Mouse (Mus musculus): ENCODE measurements around the gene Abl2.
"Not testable (repeated sequence)": the region's sequence is repeated elsewhere in the genome, so short reads cannot be mapped to it uniquely, and the experiment has no call there.

The Abl2 gene

DNA sequence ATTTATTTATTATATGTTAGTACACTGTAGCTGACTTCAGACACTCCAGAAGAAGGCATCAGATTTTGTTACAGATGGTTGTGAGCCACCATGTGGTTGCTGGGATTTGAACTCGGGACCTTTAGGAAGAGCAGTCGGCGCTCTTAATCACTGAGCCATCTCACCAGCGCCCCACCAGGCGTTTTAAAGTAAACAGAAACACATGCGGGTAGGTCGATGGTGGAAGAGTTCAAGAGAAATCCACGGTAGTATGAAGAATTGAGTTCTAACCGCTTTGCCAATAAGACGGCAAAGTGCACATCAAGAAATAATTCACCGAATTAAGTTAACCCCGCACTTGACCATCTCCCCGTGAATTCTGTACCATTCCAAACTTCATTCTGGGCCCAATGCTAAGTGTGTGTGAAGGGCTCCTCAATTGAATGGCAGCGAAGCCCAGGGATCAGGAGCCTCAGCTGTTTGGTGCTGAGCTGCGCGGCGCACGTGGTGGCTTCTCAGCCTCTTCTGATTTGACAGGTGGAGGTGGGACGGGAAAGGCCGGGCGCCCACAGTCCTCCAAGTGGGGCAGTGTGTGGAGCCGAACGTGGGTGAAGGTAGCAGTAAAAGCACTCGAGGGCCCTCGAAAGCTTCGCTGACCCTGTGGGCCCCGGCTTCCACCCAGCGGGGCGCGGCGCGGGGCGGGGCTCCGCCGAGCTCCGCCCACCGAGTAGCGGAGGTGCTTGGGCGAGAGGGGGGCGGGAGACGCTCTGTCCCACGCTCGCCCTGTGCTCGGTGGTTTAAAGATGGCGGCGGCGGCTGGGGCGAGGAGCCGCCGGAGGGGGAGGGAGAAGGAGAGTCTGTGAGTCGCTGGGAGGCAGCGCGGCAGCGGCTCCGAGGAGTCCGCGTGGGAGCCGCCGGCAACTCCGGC is at the start of gene Abl2:
Gene Abl2, plus strand, starts transcription at position 763 of the 907 bp plus-strand sequence.
- DNase-seq = peak; percentile 89

DNA sequence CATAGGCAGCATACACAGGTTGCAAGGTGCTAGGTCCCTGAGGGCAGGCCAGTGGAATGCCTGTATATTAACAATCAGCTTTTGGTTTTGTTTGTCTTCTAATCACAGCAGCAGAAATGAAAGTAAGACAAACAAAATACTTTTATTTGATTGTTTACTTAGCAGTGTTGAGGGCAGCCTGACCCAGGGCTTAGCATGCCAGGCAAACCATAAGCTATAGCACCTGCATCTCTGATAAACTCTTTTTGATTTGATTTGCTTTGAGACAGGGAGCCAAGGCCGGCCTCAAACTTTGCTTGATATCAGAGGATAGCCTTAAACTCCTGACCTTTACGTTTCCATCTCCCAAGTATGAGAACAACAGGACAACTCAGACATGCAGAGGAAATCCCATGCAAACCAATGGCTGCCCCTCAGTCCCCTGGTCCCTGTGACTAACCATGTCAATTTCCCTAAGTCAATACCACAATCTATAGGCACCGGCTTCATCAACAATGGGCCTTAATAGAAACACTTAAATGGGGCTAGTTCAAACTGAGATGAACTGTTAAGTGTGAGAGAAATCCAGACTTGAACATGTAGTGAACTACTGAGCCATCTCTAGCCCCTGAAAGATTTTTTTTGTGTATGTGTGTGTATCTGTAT is 38.3 kb upstream of the Abl2 start:
- no peak for DNase-seq

DNA sequence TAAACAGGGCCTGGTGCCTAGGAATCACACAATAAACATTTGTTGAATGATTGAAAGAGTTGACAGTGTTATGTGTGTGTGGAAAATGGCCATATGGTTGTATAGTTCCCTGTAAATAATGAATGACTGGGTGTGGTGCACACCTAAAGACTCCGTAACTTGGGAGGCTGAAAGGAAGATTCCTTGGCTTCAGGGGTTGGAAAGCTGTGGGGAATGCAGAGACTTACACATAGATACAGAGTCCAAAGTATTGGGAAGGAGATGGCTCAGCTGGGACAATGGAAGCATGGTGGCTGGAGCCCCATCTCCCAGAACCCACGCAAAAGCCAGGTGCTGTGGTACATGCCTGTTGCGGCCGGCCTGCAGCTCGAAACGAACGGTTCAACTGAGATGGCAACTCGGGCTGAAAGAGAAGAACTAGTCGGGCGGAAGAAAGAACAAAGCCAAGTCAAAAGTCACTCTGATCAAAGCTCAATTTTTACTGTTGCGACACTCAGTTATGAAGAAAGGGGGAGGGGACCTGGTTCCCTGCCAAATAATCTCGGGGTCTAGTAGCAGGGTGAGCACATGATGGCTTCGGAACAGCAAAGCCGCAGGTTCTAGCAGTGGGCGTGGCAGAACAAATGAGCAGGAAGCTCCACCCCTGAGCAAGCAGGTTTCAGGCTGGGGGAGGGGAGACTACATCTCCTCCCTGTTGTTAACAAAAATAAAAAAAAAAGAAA is 36.6 kb upstream of the Abl2 start:
- DNase-seq = no peak

DNA sequence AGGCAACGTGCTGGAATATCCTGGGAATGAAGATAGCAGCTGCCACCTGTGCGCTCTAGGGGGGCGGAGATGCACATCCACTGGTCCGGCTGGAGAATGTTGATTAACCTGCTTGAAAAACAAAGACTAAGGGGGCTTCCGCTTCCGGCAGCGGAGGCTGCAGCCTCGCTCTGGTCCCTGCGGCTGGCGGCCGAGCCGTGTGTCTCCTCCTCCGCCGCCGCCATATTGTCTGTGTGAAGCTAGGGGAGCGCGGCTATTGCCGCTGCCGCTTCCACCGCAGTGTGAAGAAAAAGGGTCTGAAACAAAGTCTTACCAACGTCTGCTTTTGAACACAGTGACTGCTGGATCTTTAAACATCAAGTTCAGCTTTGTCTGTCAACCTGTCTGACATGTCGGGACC is 34.7 kb upstream of the Abl2 start, which contains the start of gene Gm10031:
Gene Gm10031, plus strand, starts transcription at position 171 of the 400 bp plus-strand sequence.
- DNase-seq = not testable (repeated sequence)

DNA sequence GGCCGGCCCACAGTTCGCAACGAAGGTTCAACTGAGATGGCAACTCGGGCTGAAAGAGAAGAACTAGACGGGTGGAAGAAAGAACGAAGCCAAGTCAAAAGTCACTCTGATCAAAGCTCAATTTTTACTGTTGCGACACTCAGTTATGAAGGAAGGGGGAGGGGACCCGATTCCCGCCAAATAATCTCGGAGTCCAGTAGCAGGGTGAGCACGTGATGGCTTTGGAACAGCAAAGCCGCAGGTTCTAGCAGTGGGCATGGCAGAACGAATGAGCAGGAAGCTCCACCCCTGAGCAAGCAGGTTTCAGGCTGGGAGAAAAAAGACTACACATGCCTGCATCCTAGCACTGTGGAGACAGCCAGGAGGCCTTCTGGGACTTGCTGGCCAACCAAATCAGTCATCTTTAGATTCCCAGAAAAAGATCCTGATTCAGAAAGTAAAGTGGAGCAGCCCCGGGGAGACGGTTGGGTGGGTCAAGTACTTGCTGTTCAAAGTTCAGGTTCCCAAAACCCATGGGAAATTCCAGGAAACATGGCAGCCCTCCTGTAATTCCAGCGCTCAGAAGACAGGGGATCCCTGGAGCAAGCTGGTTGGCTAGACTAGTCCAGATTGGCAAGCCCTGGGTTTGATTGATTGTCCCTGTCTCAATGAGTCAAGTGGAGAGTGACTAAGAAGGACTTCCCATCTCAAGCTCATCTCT is 26.0 kb upstream of the Abl2 start:
- not testable (repeated sequence) for DNase-seq

DNA sequence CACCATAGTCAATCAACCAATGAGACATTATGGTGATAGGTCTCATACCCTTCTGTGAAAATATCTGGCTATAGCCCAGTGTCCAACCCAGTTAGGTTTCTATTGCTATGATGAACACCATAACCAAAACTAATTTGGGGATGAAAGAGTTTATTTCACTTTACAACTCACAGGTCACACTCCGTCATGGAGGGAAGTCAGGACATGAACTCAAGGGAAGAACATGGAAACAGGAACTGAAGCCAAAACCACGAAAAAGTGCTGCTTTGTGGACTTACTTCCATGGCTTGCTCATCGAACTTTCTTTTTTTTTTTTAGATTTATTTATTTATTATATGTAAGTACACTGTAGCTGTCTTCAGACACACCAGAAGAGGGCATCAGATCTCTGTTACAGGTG is 25.1 kb upstream of the Abl2 start:
- DNase-seq = no peak

DNA sequence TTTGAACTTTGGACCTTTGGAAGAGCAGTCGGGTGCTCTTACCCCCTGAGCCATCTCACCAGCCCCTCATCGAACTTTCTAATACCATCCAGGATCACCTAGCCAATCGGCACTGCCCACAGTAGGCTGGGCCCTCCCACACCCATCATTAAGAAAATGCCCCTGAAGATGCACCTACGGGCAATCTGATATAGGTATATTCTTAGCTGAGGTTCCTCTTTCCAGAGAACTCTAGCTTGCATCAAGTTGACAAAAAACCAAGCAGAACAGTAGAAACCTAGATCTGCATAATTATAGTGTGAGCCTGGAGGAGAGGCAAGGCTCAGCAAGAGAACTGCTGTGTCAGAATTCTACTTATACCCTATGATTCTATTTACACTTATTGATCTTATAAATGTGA is 24.7 kb upstream of the Abl2 start:
- DNase-seq = no peak

DNA sequence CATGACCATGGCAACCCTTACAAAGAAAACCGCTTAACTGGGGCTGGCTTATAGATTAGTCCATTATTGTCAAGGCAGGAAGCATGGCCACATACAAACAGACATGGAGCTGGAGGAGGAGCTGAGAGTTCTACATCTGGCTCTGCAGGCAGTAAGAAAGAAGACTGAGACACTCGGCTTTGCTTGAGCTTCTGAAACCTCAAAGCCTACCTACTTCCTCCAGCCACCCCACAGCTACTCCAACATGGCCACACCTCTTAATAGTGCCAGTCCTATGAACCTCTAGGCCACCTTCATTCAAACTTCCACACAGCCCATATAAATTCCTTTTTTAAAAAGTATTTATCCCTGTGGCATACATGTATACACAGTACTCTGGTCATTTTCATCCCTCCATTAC is 21.6 kb upstream of the Abl2 start:
- DNase-seq = no peak

DNA sequence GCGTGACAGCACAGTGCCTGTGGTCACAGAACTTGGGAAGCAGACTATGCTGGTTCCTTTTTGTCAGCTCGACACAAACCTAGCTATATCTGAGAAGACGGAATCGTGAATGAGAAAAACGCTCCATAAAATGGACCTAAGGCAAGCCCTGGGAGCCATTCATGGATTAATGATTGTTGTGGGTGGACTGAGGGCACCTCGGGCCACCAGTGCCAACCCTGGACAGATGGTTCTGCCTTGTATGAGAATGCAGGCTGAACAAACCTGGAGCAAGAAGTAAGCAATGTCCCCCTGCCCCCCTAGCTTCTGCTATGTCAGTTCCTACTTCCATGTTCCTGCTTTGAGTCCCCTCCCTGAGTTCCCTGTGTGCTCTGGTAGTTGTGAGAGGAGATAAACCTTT is 20.9 kb upstream of the Abl2 start:
- DNase-seq = no peak

DNA sequence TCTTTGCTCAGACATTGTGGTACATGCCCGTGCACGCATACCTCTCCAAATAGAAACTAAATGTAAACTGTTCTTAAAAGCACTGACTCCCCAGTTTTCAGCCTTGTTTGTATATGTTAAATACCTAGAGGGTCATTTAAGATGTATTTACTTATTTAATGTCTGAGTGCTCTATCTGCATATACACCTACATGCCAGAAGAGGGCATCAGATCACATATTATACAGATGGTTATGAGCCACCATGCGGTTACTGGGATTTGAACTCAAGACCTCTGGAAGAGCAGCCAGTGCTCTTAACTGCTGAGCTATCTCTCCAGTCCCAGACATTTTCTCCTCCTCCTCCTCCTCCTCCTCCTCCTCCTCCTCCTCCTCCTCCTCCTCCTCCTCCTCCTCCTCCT is 20.2 kb upstream of the Abl2 start:
- no peak for DNase-seq

DNA sequence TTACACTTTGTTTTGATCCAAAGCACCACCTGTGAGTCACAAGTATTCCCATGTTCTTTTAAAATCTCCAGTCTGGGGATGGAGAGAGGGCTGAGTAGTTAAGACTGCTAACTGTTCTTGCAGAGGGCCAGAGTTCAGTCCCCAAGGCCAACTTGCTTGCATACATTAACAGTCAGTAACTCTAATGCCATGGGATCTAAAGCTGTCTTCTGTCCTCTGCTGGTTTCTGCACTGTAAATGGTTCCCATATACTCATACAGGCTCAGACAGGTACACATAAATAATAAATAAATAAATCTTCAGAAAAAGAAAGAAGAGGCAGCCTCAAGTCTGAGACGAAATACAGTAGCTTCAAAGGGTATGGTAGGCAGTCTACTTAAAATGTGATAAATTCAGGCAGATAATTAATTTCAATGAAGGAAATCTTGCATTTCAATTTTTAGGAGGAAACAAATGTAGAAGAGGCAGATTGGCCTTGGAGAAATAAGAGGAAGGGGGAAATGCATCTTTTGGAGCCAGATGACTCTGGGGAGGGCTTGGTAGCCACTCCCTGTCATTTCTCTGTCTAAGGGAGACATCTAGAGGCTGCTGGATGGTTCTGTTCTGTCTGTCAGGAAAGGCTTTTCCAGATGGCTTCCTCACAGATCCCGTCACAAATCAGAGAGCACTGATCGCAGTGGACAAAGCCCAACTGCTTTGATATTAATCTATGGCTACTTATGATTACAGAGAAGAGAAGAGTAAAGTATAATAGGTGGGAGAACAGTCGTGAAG is 18.6 kb upstream of the Abl2 start:
- no peak for DNase-seq

DNA sequence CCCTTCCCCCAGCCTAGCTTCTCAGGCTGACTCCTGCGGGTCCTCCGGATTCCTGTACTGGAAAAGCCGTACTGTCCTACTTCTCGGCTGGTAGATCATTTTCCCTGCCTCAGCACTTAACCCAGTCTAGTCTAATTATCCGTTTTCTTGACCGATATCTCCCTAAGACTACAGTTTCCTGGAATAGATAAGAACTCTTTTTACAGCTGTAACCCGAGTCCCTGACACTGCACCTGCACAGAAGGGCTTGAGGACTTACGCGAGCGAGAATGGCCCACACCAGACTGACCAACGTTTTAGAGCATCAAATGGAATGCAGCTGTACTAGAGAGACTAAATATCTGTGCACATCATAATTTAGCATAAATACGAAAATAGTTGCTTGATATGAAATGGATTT is 14.6 kb upstream of the Abl2 start:
- DNase-seq = no peak

DNA sequence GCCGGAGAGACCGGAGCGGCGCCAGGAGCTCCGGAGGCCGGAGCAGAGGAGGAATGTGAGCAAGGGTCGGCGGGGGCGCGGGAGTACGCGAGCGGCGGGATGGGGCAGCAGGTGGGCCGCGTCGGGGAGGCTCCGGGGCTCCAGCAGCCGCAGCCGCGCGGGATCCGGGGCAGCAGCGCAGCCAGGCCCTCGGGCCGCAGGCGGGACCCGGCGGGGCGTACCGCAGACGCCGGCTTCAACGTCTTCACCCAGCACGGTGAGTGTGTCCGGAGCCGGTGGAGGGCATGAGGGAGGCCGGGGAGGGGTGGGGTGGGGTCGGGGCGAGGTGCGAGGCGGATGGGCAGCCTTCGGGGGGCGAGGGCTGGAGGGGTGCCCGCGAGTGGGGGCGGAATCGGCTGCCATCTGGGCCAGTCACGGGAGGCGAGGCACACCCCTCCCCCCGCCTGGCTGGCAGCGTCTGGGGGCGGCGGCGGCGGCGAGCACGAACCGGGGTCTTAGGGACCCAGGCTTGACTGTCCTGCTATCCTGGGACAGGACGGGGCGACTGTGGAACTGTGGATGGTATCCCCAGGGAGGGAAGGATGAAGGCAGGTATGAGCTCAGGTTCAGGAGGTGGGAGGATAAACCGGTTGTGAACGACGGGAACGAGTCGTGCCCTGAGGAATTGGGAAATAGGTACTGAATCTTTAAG is 509 bp downstream of the Abl2 start:
- peak; percentile 64 for DNase-seq

DNA sequence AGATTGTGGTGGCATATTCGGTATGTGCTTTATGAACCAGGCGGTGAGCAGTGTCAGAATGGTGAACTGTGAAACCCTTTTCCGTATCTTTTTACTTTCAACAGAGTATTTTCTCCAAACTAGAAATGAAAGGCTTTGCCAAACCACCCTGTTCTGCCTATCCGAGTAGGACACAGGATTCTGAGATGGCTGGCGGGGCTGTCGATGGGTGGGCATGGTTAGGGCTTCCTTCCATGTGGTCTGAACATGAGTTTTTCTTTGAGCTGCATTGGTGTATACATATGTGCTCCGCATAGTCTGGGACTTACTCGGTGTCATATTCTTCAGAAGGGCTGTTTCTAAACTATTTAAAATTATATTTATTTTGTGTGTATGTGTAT is 1.0 kb downstream of the Abl2 start:
- DNase-seq = no peak

DNA sequence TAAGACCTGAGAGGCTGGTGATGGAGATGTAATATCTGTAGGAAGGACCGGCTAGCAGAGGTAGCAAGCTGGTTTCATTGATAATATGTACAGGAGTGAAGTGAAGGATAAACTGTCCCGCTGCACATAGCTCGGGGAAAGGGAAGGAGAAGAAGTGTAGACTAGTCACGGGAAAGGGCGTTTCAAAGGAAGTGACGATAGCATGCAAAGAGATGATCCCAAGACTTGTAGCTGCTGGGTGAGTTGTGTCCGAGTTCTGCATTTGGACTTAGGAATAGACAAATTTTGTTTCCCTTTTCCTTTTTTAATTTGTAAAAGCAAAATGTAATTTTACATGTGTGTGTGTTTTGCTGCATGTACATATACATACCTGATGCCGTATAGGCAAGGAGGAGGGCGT is 1.9 kb downstream of the Abl2 start:
- no peak for DNase-seq

DNA sequence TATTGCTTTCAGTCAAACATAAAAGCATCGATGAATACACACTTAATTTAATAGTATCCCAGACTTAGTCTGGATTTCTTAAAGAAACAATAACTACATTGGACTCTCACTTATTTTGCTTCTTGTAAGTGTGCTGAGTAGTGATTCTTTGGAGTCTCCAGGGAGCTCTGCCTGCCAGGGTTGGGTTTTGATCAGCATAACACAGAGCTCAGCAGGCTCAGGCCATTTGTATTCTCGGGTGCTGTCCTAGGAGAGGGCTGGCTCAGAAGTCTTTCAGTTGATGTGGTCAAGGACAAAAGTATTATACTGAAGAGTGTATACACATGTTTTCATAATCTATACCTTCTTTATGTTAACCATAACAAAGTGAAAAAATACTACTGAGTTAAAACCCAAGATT is 6.7 kb downstream of the Abl2 start:
- no peak for DNase-seq

DNA sequence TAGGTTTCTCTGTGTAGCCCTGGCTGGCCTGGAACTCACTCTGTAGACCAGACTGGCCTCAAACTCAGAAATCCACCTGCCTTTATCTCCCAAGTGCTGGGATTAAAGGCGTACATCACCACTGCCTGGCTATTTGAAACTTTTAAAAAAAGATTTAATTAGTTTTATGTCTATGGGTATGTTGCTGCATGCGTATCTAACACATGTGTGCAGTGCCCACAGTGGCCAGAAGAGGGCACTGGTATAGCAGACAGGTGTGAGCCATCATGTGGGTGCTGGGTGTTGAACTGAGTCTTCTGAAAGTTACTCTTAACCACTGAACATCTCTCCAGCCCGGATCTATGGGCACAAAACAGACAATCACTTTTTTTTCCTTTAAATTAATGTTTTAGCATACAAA is 7.5 kb downstream of the Abl2 start:
- no peak for DNase-seq

DNA sequence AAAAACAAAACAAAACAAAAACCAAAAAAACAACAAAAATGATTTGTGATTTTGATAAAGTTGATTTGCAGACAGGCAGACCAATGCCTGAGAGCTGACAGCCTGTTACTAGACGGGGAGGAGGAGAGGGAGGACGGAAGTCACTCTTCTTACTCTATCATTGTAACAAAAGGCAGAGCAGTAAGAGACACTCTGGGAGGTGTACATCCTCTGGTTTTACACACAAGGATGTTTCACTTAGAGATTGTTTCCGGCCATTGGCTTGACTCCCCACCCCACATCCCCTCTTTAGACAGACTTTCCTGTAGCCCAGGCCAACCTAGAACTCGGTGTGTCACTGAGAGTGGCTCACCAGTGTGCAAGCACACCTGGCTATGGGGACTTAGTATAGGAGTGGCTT is 11.0 kb downstream of the Abl2 start:
- no peak for DNase-seq

DNA sequence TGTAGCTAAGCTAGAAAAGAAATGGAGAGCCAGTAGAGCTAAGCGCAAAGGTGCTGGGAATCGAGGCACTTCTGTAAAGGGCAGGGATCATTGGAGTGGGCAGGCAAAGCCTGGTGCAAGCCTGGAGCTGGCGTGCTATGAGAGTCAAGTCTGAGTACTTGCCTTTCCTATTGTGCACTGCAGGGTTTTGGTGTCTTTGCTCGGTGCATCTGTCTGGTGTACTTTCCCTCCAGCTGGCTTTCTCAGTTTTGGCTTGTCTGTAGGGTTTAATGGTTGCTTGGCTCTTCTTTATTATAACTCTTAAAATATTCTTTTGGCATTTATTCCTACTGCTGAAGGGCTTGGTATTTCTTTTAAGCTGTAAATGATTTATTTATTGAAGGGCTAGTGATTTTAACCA is 14.4 kb downstream of the Abl2 start:
- DNase-seq = no peak

DNA sequence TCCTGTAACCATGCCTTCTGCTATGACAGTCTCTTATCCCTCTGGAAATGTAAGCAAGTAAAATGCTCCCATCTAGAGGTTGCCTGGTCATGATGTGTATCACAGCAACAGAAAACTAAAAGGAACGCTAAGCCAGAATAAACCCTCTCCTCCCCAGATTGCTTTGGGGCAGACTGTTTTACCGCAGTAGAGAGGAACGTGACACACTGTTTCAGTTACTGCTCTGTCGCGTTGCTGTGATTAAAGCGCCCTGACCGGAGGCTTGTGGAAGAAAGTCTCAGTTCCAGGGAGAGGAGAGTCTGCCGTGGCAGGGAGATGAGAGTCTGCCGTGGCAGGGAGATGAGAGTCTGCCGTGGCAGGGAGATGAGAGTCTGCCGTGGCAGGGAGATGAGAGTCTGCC is 22.6 kb downstream of the Abl2 start:
- no peak for DNase-seq

DNA sequence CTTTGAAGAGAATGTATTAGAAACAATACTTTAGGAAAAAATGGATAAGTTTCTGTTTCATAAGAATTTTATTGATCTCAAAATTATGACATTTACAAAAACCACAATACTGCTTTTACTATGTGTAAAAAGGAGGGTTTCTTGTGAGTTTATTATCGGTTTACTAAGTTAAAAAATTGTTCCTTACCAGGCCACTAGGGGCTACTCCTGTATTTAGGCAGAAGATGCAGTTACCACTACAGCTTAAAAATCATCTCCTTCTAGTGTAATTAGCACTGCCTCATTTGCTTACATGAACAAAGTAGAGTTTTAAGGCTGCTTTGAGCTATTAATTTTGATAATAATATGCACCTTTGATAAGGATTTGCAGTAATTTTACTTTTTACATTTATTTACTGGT is 25.6 kb downstream of the Abl2 start:
- DNase-seq = no peak

DNA sequence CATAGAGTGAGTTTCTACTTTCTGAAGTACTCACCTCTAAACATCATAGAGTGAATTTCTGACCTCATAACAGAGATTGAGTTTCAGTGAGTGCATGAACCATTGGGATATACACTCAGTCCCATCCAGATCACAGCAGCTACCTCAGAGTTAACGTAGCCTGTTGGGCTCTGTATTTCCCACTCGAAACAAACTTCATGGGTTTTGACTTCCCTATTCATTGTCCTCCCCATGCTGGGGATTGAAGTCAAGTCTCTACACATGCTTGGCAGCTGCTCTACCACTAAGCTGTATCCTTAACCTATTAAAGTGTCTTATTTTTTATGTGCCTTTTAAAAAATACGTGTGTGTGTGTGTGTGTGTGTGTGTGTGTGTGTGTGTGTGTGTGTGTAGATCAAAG is 26.9 kb downstream of the Abl2 start:
- no peak for DNase-seq

Measured in right cerebral cortex, postnatal 25 days (tissue).